Mouse (Mus musculus) cortical plate, adult 2 months (tissue): ENCODE measurements around the gene D230025D16Rik.

Experiments used
- CTCF ChIP-seq: fragments of 200-500 bp; IDR thresholded peaks from 2 replicates; pipeline ENCODE4 v1.5.1; 2011; ENCODE audit warnings: mild to moderate bottlenecking, control low read depth, low read length; ENCODE audit not compliant: insufficient read depth; ENCODE audit errors: extremely low read depth
- POLR2A ChIP-seq: fragments of 200-500 bp; IDR thresholded peaks from 2 replicates; pipeline ENCODE4 v1.6.1; 2011; ENCODE audit warnings: mild to moderate bottlenecking, low read length, control low read depth; ENCODE audit not compliant: insufficient read depth; ENCODE audit errors: extremely low read depth

DNA sequence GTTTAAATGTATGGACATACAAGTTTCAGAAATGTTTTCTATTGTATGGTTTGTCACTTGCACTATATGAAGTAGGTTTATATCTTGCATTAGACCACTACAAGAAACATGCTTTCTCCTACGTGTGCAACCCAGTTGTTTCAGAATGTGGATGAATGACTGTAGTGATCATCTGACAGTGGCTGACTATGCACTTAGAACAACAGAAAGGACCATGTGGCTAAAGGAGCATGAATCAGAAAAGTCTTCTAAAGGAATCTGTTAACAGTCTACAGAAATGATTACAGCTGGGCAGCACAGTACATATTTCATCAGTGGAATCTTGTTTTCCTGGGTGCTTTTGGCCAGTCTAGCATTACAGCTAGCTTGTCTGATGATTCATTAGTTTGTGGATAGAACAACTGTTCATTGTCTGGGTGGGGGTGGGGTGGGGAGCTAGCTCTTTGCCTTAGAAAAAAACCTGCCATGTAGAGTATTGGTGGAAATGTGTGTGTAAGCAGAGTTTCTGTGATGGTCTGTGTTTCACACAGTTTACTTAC, 38.4 kb upstream of the D230025D16Rik start:
- TF ChIP-seq POLR2A (no peak), CTCF (no peak)
